Mouse (Mus musculus) liver, embryonic 14.5 days (tissue): ENCODE results near the gene Sys1.

Experiments used
- CTCF ChIP-seq: IDR thresholded peaks from 2 replicates; pipeline ENCODE4 v1.5.1; 2016; ENCODE audit warnings: antibody characterized with exemption, low read depth, control low read depth
- EP300 ChIP-seq: IDR thresholded peaks from 2 replicates; pipeline ENCODE4 v1.6.1; 2016; ENCODE audit warnings: antibody characterized with exemption, low read depth

DNA sequence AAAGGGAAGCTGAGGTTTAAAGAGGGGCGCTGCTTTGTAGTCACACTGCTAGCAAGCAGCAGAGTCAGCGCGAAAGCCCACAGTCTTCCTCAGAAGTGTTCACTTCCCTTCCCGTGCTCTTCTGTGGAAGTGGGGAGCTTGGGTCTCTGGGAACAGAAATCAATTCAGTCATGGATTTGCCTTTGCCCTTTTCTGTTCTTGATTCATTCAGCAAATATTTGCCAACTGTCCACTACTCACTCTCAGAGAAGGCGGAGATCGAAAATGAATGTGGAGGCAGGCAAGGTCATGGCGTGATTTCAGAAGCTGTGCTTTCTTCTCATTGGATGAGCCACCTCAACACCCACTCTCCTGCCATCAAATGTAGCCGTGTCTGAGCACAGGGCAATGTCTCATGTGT lies 1.8 kb downstream of the Sys1 start:
- TF ChIP-seq EP300 = 0 out of 2 replicates have a peak, but pooled peaks have one; percentile 15
- no peak for TF ChIP-seq CTCF
